Mouse (Mus musculus): ENCODE measurements around the gene Myo18b.

Myo18b gene

GRCm38 (mm10) chr5:112744571-112744970 is 151.6 kb downstream of the Myo18b start:
- no peak for DNase-seq

- no peak for DNase-seq
Observed at GRCm38 (mm10) chr5:112743121-112743520, 153.0 kb downstream of the Myo18b start.

GRCm38 (mm10) chr5:112740651-112741050 is 155.5 kb downstream of the Myo18b start:
- DNase-seq, result no peak

GRCm38 (mm10) chr5:112735040-112735439 is 161.1 kb downstream of the Myo18b start:
- no peak for DNase-seq

GRCm38 (mm10) chr5:112730604-112731003 is 165.6 kb downstream of the Myo18b start:
- no peak for DNase-seq

GRCm38 (mm10) chr5:112728432-112728831 is 167.7 kb downstream of the Myo18b start:
- no peak for DNase-seq

GRCm38 (mm10) chr5:112718655-112719306 is 177.4 kb downstream of the Myo18b start:
- peak; percentile 86 for DNase-seq

- DNase-seq, result no peak
Observed at GRCm38 (mm10) chr5:112714679-112715446, 181.3 kb downstream of the Myo18b start.

GRCm38 (mm10) chr5:112709831-112710230 is 186.3 kb downstream of the Myo18b start:
- no peak for DNase-seq

GRCm38 (mm10) chr5:112708441-112708840 is 187.7 kb downstream of the Myo18b start:
- DNase-seq, result no peak

- no peak for DNase-seq
Observed at GRCm38 (mm10) chr5:112707478-112707877, 188.7 kb downstream of the Myo18b start.

- DNase-seq, result no peak
Observed at GRCm38 (mm10) chr5:112700794-112701193, 195.4 kb downstream of the Myo18b start.

- DNase-seq, result no peak
Observed at GRCm38 (mm10) chr5:112696683-112697082, 199.5 kb downstream of the Myo18b start.

GRCm38 (mm10) chr5:112695254-112695711 is 200.9 kb downstream of the Myo18b start:
- DNase-seq, result no peak

GRCm38 (mm10) chr5:112693286-112693849 is 202.8 kb downstream of the Myo18b start:
- no peak for DNase-seq

- no peak for DNase-seq
Observed at GRCm38 (mm10) chr5:112687100-112687818, 208.9 kb downstream of the Myo18b start.

GRCm38 (mm10) chr5:112686309-112687099 is 209.7 kb downstream of the Myo18b start:
- DNase-seq, result no peak

GRCm38 (mm10) chr5:112679251-112679650 is 216.9 kb downstream of the Myo18b start:
- no peak for DNase-seq

GRCm38 (mm10) chr5:112678153-112678552 is 218.0 kb downstream of the Myo18b start:
- DNase-seq, result no peak

- no peak for DNase-seq
Observed at GRCm38 (mm10) chr5:112674806-112675205, 221.4 kb downstream of the Myo18b start.

- DNase-seq, result no peak
Observed at GRCm38 (mm10) chr5:112672457-112672856, 223.7 kb downstream of the Myo18b start.

GRCm38 (mm10) chr5:112671961-112672360 is 224.2 kb downstream of the Myo18b start:
- DNase-seq, result no peak
